Mouse (Mus musculus) left cerebral cortex, postnatal 36 days (tissue): ENCODE results near the gene Bcl2. TPM values are rescaled to one million over a fixed set of nuclear protein-coding genes. Genes with fewer than 3 reads are reported as not detected.
"Not testable (repeated sequence)": the region's sequence is repeated elsewhere in the genome, so short reads cannot be mapped to it uniquely, and the experiment has no call there.

Experiments
- DNase-seq, 2 experiments: peaks; one replicate each; pipeline ENCODE4 v3.0.0; 2021 to 2022; ENCODE audit warnings: low spot score in 2 of 2, mixed read lengths in 1 of 2
- intact Hi-C: fragments of 180-260 bp; cut with DNase I; formaldehyde crosslinking; loops from one replicate; pipeline ENCODE4 v1.15.1; 2025
- total RNA-seq, 2 experiments: library from RNA; stranded (reverse); gene quantifications; 2 replicates each; pipeline ENCODE4 v1.2.3; 2021

The Bcl2 gene
- total RNA-seq, 2 experiments from 2014 or later = 11.0 to 16.1 TPM

DNA sequence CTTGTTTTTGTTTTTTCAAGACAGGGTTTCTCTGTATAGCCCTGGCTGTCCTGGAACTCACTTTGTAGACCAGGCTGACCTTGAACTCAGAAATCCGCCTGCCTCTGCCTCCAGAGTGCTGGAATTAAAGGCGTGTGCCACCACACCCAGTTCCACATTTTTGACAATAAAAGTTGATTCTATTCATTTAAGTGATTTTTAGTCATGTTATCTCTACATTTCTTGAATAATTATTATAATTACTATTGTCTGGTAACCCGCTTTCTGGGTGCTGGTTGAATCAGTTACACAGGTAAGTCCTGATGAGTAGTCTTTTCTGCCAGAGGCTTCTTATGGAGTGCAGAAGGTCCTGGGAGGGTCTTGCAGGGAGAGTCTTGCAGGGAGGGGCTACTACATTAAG, 179.2 kb downstream of the Bcl2 start:
- intact Hi-C loops = not testable (repeated sequence)

DNA sequence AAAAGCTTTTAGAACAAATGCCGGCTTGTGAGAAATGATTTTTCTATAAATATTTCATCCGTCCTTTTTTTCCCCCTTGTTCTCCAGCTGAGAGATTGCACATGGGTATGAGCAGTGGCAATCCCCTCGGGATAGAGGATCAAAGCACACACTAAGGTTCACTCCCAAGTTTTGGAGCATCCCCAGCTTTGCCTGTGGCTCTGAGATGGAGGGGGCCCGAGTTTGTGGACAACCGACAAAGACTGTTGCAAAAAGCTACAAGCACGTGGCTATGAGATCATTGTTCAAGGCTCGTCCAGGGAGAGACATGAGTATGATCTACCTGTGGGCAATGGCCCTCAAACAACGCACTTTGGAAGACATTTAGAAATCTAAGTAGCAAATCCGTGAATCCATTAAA, 184.5 kb downstream of the Bcl2 start:
- intact Hi-C loops = no loop called here

More for the DNA sequence above, 179.2 kb downstream of the Bcl2 start:
- DNase-seq = not testable (repeated sequence)

GRCm38 (mm10) chr1:106527537-106527936, 186.5 kb downstream of the Bcl2 start:
- intact Hi-C loops = no loop called here

More for the DNA sequence above, 184.5 kb downstream of the Bcl2 start:
- DNase-seq = no peak

GRCm38 (mm10) chr1:106526751-106527150, 187.3 kb downstream of the Bcl2 start:
- intact Hi-C loops = no loop called here
- DNase-seq = peak in 1 of 2 experiments; percentile 27

More at GRCm38 (mm10) chr1:106527537-106527936, 186.5 kb downstream of the Bcl2 start:
- no peak for DNase-seq

DNA sequence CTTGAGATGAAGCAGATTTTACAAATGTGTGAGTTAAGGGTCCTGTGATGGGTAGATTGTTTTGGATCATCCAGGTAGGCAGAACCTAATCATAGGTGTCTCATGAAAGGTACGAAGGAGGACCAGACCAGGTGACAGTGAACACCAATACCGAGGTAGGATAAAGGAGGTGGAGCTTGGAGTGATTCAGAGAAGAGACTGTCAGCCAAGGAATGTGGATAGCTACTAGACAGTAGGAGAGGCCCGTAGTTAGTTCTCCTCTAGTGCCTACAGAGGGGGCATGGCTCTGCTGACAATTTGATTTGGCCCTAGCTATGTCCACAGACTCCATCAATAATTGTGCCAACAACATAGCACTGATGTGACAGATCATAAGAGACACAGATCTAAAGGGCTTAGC, 188.0 kb downstream of the Bcl2 start:
- no peak for DNase-seq
- intact Hi-C loops = no loop called here

- intact Hi-C loops = no loop called here
- no peak for DNase-seq
These were observed 190.3 kb downstream of the Bcl2 start for GRCm38 (mm10) chr1:106523741-106524140.

DNA sequence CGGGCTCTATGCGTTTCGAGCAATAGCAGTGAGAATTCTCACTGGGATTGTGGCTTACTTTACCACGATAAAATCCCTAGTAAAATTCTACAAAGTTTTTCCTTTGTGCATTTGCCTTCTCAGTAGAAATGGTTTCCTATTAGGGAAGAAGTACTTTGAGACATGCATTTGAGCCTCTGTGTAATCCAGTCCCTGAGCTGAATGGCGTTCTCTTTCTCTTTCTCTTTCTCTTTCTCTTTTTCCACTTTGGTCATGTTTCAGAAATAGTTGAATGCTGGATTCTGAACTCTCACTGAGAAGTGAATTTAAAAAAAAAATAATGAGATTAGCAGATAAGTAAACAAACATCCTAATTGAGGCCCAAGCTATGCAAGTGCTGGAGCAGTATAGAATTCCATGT, 191.1 kb downstream of the Bcl2 start:
- no peak for DNase-seq
- intact Hi-C loops = no loop called here

GRCm38 (mm10) chr1:106517591-106518177, 196.4 kb downstream of the Bcl2 start:
- DNase-seq = no peak
- intact Hi-C loops = no loop called here

- intact Hi-C loops = no loop called here
- no peak for DNase-seq
These were observed 197.0 kb downstream of the Bcl2 start for GRCm38 (mm10) chr1:106517099-106517498.

GRCm38 (mm10) chr1:106515611-106516010, 198.5 kb downstream of the Bcl2 start:
- intact Hi-C loops = no loop called here
- DNase-seq = no peak

GRCm38 (mm10) chr1:106513890-106514643, 200.0 kb downstream of the Bcl2 start:
- no peak for DNase-seq
- intact Hi-C loops = no loop called here

DNA sequence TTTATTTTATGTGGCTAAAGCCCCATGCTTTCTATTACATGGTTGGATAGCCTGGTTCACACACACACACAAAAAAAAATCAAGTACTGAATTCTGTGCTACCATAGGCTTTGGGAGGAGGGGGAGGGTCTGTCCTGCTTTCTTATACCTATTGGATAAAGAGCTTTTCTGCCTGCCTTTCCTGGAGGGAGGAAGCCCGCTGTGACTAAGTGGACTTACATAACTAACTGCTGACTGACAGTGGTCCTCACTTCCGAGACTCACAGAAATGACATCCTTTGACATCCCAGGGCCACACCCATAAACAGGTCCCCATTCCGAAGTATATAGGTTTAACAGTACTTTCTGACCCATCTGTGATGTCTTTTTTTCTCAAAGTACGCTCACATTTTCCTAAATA, 200.6 kb downstream of the Bcl2 start:
- intact Hi-C loops = no loop called here
- DNase-seq = no peak

GRCm38 (mm10) chr1:106511593-106511992, 202.5 kb downstream of the Bcl2 start:
- peak; percentile 33 to 64 for DNase-seq
- intact Hi-C loops = loop anchor here (2.0 kb wide), 1 partner anchor 205 kb away; no protein-coding TSS in a partner anchor

DNA sequence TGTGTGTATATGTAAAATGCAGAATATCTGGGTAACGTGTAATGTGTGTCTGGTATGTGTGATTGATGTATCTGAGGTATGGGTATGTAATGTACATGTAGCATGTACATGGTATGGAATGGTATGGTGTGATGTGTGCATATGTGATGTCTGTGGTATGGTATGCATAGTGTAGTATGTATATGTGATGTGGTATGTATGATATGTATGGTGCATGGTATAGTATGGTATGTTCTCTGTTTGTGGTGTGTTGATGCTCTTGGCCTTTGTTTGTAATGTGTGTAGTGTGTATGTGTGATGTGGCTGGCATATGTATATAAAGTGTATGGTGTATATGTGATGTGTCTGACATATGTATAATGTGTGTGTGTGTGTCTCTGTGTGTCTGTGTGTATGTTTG, 206.5 kb downstream of the Bcl2 start:
- DNase-seq = no peak
- intact Hi-C loops = no loop called here

GRCm38 (mm10) chr1:106503910-106504309, 210.2 kb downstream of the Bcl2 start:
- intact Hi-C loops = loop anchor here (5.0 kb wide), 1 partner anchor 77 kb away; no protein-coding TSS in a partner anchor
- no peak for DNase-seq

GRCm38 (mm10) chr1:106503407-106503806, 210.7 kb downstream of the Bcl2 start:
- no peak for DNase-seq
- intact Hi-C loops = loop anchor here (5.0 kb wide), 1 partner anchor 76 kb away; no protein-coding TSS in a partner anchor

- no peak for DNase-seq
- intact Hi-C loops = no loop called here
These were observed 216.1 kb downstream of the Bcl2 start for GRCm38 (mm10) chr1:106497999-106498398.
